Mouse (Mus musculus) ES-E14 (cell line): ENCODE results near the gene Thbs1.

ENCODE experiments used
- CHD2 ChIP-seq: IDR thresholded peaks from 2 replicates; pipeline ENCODE4 v1.6.1; 2014; ENCODE audit warnings: mild to moderate bottlenecking, low read depth, low read length, inconsistent platforms
- HCFC1 ChIP-seq: IDR thresholded peaks from 2 replicates; pipeline ENCODE4 v1.6.1; 2012; ENCODE audit warnings: low read length, inconsistent platforms, borderline replicate concordance; ENCODE audit not compliant: insufficient read depth
- MAFK ChIP-seq: IDR thresholded peaks from 2 replicates; pipeline ENCODE4 v1.6.1; 2014; ENCODE audit warnings: mild to moderate bottlenecking, low read depth, low read length, inconsistent platforms; ENCODE audit not compliant: insufficient read depth
- ZC3H11A ChIP-seq: IDR thresholded peaks from 2 replicates; pipeline ENCODE4 v1.6.1; 2012; ENCODE audit warnings: low read depth, mild to moderate bottlenecking, inconsistent platforms, low read length, borderline replicate concordance
- ZNF384 ChIP-seq: IDR thresholded peaks from 2 replicates; pipeline ENCODE4 v1.6.1; 2012; ENCODE audit warnings: low read depth, low read length, inconsistent platforms

DNA sequence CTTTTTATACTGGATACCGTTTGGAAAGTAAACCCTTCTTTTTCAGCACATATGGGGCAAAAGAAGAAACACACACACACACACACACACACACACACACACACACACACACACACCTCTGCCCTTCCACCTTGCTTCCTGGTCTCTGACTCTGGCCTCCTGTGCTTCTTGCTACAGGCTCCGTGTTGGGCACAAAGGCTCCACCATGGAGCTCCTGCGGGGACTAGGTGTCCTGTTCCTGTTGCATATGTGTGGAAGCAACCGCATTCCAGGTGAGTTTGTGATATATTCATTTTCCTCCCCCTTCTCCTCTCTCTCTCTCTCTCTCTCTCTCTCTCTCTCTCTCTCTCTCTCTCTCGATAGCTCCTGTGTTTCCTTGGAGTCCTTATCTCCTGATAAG is 762 bp downstream of the Thbs1 start:
- TF ChIP-seq MAFK (no peak), ZC3H11A (no peak), ZNF384 (no peak), HCFC1 (no peak), CHD2 (no peak)
